Comparison of ENCODE assay signal across 27 mouse cellular contexts in the genomic region with DNA sequence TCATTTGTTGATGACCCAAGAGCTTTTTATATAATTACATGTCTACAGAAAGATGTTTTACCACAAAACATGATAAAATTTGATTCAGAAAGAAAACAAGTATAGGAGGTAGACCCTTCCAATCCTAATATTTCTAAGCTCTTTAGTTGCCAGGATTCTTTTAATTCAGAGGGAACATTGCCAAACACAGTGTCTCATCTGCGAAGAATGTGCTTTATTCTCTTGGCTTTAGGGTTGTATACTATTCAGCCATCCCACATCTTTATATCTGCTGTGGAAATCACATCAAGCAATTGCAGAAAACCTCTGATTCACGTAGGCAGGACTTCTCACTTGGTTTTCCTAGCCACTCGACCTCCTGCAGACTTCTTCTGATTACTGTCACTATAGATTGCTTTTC.
"Had no signal": no experiment of that assay in that cellular context is flagged by ENCODE, and none has a peak within 500 bp of the region (broad histone marks: within the 10 kb centered on the region; RNA-seq: fewer than 3 reads in every experiment).

No protein-coding gene starts in this region.

- H3K9me3 ChIP-seq: heart, embryonic 10.5 days; heart, embryonic 12.5 days; hindbrain, embryonic 10.5 days; hindbrain, embryonic 12.5 days; intestine, embryonic 15.5 days; limb, embryonic 10.5 days; liver, embryonic 13.5 days had no signal

- H3K4me2 ChIP-seq: heart, embryonic 12.5 days; hindbrain, embryonic 12.5 days; hindbrain, embryonic 14.5 days; intestine, embryonic 15.5 days; limb, embryonic 12.5 days; liver, embryonic 11.5 days; liver, embryonic 13.5 days had no signal

- H3K4me1 ChIP-seq: heart, embryonic 10.5 days; hindbrain, embryonic 10.5 days; liver, embryonic 13.5 days had no signal

- H3K4me3 ChIP-seq: gastrocnemius, adult 2 months; heart, embryonic 10.5 days; heart, embryonic 12.5 days; hindbrain, embryonic 10.5 days; hindbrain, embryonic 12.5 days; intestine, embryonic 15.5 days; layer of hippocampus, adult 2 months; left cerebral cortex, adult 2 months; limb, embryonic 10.5 days; limb, embryonic 12.5 days; liver, embryonic 13.5 days had no signal

- H3K27me3 ChIP-seq: heart, embryonic 12.5 days; hindbrain, embryonic 12.5 days; intestine, embryonic 15.5 days; limb, embryonic 12.5 days; liver, embryonic 13.5 days had no signal

- H3K36me3 ChIP-seq: heart, embryonic 10.5 days; heart, embryonic 12.5 days; hindbrain, embryonic 10.5 days; hindbrain, embryonic 12.5 days; intestine, embryonic 15.5 days; limb, embryonic 10.5 days; limb, embryonic 12.5 days; liver, embryonic 13.5 days had no signal

- ATAC-seq: hindbrain, embryonic 16.5 days; inflammation-experienced regulatory T-cells, adult 6 months; intestine, embryonic 15.5 days; intestine, postnatal 0 days had no signal

- H3K27ac ChIP-seq: gastrocnemius, adult 2 months; heart, embryonic 10.5 days; hindbrain, embryonic 10.5 days; hindbrain, embryonic 12.5 days; hindbrain, embryonic 14.5 days; intestine, embryonic 15.5 days; layer of hippocampus, adult 2 months; left cerebral cortex, adult 2 months; limb, embryonic 12.5 days; liver, embryonic 13.5 days had no signal

- DNase-seq: gastrocnemius, adult 2 months; gastrocnemius, postnatal 10 days; gastrocnemius, postnatal 25 days; heart, adult 18-20 months; heart, postnatal 10 days; heart, postnatal 4 days; kidney, adult 18-20 months; kidney, adult 8-10 months; kidney, postnatal 10 days; kidney, postnatal 25 days; kidney, postnatal 4 days; liver; liver, embryonic 13.5 days had no signal

- H3K9ac ChIP-seq: heart, embryonic 12.5 days; hindbrain, embryonic 12.5 days; hindbrain, embryonic 14.5 days; intestine, embryonic 15.5 days; limb, embryonic 12.5 days; liver, embryonic 13.5 days had no signal
